Mouse (Mus musculus): ENCODE results near the gene Timp2.
"Not testable (repeated sequence)": the region's sequence is repeated elsewhere in the genome, so short reads cannot be mapped to it uniquely, and the experiment has no call there.

Gene Timp2

DNA sequence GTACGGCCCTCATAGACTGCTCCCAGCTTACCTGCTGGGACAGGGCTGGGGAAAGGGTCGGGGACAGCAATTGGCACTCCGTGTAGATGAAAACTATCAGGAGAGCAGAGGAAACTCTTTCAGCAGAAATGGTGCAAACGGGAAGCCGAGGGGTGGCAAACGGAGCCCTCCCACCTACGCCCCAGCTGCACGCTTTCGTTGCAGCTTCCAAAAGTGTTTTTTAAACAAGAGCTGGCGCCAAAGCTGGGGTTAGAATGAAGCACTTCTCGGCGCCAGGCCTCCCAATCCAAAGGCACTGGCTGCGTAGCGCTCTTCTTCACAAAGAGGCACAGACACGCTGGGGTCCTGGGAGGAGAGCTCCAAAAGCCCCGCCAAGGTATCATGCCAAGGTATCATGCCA lies 24.8 kb downstream of the Timp2 start:
- no peak for DNase-seq

DNA sequence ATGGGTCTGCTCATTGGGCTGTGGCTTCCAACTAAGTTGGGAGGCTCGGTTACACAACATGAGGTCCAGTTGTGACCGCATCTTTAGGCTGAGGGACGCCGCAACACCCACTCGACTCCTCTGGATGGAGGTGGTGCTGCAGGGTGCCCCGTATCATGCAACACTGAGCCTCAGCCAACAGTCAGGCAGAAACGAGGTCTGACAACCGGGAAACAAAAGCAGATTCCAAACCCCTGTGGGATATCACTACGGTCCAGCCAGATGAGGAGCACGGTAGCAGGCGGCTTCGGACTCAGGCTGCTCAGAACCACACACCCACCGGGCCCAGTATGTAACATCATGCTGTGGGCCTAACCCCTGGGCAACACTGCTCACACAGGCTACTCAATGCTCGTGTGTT lies 25.2 kb downstream of the Timp2 start:
- DNase-seq = no peak

DNA sequence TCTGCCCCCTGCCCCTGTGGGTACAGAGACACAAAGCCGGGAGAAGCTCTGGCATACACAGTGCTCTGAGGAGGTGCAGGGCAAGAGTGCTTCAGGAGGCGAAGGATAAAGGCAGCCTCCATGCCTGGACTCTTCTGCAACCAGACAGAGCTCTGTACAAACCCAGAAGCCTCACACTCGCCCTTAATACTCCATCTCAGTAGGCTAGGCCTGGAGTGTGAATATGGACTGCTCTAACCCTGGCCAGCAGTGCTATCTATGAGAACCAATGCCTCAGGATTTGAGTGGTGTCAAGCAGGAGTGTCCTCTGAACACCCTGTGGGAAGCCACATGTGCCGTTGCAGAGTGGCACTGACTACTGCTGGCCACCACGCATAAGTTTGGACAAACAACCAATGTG lies 26.6 kb downstream of the Timp2 start:
- no peak for DNase-seq

DNA sequence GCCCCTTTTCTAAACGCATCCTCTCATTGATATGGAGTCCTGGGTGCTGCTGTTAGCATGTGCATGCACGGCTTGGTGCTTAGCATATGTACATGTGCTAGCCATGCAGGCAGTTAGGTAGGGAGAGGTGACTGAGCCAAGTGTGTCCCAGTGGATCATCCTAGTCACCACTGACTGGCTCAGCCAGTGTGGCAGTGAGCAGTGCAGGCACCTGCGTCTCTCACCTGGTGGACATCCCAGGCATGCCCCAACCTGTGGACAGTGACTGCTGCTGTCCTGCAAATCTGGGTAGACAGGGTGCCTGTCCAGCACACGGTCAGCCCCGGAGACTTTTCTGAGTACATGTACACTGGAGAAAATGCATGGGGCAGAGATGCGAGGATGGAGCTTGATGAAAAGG lies 27.0 kb downstream of the Timp2 start:
- no peak for DNase-seq

DNA sequence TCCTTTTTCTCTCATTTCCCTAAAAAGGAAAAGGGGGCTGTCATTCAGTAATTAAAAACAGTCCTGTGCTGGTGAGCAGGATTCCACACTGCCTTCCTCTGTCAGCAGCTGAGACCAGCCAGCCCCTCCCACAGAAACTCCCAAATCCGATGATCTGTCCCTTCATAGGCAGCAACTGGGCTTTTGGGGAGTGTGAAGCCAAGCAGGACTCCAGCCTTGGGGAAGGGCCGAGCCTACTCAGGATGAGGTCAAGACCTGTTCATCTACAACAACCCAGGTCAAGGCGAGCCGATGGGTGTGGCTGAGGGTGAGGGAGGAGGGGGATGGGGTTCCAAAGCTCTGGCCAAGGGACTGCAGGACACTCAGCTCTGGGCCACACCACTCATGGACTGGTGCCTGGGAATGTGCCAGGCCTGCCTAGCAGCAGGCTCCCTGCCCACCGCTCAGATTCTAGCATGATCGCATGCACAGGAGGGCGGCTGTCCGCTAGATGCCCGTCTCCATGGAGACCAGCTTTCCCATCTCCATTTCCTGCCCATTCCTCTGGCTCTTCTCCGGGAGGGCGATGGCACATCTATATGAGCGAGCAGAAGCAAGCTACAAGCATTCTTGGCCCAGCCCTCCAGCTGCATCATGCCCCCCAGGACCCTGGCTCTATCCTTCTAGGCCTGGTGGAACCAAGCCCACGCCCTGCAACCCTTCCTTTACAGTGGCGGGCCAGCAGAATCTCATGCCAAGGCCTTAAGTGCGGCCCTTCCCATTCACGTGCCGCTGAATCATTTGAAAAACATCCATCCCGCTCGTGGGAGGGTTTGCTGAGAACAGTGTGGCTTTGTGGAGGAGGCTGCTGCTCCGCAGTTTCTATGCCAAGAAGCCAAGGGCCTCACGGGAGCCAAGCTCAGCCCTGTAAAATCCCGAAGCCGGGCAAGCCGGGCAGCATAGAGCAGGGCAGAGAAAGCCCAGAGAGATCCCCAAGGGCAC lies 28.3 kb downstream of the Timp2 start:
- DNase-seq = peak; percentile 83

DNA sequence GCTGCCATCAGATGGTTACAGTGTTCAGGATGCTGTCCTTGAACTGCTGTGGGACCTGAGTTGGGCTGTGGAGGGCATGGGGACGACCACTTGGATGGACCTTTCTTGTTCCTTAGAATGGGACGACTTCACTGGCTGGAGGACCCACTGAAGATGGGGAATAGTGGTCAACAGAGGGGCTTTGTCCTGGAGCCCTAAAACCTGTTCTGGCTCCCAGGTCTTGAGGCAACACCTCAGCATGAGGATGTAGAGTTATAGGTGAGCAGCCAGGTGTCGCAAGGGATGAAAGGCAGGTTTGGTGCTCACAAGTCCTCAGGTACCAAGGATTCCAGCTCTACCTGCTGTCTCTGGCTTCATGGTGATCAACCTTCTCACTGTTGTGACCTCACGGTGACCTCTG lies 29.0 kb downstream of the Timp2 start:
- no peak for DNase-seq

DNA sequence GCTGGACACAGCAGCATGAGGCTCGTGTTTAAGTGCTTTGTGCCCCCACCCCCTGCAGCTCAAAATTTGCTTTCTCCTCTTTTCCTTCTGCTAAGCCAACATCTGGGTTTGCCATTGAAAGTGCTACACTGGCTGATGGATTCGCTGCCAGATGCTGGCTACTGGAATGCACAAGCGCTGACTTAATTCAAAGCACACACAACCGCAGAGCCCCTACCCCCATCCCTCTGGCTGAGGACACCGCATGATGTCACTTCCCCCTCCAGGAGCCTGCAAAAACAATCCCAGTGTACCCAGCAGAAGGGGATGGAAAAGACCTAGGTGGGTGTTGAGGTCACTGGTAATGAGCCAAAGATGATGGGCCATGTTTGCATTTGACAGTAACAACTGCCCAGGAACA lies 31.0 kb downstream of the Timp2 start:
- peak; percentile 67 for DNase-seq

DNA sequence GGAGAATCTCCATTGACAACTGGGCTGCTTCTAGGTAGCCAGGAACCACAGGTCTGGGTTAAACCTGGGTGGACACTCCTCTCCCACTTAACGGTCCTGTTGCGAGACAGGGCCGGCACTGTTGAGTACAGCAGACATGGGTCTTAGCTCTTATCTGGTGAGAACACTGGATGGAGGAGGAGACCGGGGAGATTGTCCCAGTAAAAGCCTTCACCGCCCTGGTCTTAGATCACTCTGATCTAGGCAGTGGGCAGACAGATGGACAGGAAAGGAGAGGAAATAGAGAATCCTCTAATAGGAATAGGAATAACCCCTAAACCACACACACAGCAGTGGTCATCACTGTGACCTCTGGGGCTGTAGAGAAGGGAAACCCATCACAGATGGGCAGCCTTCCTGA lies 31.6 kb downstream of the Timp2 start:
- no peak for DNase-seq

DNA sequence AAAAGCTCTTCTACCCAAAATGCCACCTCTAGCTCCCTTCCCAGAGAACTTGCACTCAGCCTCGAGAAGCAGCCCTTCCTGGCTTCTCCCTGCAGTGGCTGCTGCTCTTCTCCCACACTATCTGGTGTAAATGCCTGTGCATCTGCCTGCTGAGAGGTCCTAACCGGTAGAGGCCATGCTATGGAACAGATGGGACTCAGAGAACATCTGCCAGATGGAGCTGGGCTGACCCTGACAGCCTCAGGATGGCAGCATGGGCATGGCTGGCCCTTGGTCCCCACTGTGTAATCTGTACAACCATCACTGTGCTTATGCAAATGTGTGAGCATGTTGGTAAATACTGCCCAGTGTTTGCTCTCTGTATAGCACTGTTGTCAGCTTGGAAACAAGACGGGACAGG lies 32.9 kb downstream of the Timp2 start:
- no peak for DNase-seq

DNA sequence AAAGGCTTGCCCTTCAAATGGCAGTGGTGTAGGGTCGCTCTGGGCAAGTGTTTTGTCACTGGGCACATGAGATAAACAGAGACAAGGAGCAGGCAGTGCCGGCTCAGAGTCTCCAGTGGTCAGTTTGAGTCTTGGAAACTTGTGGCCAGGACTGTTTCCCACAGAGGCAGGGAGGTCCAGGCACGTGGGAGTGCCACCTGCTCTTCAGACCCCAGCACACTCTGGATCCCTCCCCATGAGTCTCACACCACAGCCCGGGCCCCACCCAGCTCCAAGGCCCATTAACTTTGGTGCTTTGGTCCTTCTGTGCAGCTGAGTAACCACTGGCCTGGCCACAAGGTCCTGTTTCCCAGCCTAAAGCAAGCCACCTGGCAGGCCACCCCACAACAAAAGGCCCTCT lies 33.6 kb downstream of the Timp2 start:
- no peak for DNase-seq

DNA sequence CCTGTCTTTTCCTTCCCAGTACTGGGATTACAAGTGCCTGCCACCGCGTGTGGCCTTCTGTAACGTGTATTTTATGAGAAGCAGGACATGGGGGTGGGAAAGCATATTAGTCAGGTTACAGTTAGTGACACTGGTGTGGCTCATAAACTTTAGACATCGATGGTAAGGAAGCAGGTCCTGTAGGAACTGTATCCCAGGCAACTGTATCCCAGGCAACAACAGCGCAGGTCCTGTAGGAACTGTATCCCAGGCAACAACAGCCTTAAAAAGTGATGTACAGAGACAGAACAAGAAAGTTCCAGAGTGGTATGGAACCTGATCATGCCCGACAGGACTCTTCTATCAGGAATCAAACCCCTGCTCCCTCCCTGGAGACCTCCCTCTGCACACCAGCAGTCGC lies 34.0 kb downstream of the Timp2 start:
- DNase-seq = no peak

DNA sequence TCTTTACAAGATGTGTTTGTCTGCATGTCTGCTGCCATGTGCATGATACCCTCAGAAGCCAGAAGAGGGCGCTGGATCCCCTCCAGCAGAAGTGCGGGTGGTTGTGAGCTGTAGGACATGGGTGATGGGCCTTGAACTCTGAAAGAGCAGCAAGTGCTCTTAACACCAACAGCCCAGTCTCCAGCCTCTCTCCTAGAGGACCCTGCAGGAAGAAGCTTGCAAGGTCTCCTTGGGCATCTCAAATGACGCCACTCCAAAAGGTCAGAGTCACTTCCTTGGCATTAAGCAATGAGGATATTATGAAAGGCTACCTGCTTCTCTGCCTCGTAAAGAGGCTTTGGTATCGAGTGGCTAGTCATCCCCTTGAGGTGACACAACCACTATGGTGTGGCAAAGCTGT lies 36.9 kb downstream of the Timp2 start:
- peak; percentile 73 for DNase-seq

DNA sequence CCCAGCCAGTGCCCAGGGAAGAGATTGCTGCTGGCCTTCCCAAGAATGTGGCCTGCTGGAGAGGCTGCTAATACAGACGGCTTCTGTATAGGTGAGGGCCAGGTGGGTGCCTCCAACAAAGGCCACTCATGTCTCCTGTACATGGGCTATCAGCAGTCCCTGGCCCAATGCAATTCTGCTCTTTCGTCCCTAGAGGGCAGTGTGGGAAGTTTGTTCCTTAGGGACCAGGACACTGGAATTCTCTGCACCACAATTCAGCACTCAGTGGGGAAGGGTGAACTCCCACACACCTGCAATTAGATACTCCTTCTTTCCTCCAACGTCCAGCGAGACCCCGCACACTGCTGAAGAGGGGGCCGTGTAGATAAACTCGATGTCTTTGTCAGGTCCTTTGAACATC lies 38.4 kb downstream of the Timp2 start:
- DNase-seq = peak; percentile 77

DNA sequence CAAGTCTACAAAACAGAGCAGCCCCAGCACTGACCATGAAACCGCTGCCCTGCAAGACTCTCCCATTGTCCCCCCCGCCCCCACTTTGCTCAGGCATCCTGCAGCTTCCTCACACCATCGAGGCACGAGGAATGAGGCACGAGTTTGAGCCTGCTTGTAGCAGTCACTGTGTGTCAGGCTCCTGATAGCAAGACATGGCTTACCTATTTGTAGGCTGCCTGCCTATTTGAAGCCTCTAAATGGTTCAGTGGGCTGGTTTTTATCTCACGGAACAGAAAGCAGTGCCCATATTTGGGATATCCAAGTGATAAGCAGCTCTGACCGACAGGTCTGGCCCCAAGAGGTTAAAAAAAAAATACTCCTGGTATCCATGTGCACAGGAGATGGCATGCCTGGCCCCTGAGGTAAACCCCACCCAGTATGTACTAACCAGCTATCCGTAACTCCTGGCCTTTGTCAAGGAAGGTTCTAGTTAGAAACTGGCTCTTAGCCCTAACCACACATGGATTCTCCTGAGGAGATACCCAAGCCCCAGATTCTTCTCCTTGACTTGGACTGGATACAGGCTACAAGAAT lies 39.2 kb downstream of the Timp2 start:
- DNase-seq = no peak

DNA sequence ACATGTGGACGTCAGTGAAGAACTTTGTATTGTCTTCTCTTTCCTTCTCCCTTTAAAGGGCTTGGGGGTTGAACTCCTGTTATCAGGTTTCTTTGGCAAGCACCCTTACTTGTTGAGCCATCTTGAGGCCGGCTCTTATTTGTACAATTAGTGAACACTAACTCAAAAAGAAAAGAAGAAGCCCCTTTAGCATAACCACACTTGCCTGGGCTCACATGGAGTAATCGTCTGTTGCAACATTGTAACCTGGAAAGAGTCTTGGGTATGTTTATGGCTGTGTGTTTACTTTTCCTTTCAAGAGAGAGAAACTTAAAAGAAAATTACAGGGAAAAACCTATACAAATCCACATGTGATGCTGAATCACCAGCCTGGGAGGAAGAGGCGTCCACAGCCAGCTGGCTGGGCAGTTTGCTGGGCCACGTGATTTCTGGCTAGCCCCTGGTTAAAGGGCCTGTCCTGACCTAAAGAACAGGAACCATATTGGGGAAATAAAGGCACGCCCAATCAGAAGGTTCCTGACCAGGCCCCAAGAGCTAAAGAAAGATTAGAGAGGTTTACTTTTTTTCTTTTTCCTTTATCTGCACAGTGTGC lies 43.3 kb downstream of the Timp2 start:
- no peak for DNase-seq

DNA sequence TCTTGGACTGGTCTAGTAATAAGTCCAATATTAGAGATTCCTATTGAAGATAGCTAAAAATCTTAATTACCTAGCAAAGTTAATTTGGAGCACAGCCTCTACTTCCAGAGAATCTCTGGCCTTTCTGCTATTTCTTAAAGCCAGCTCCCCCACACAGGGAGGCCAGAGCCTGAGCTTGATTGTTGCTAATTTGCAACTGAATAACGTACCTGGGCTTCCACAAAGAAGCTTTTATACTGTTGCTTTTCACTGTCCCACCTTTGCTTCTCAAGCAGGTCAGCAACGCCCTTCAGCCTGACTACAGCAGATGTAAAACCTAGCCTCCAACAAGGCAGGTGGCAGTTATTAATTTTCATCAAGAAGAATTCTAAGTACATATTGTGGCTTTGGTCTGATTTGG lies 47.6 kb downstream of the Timp2 start:
- DNase-seq = not testable (repeated sequence)

DNA sequence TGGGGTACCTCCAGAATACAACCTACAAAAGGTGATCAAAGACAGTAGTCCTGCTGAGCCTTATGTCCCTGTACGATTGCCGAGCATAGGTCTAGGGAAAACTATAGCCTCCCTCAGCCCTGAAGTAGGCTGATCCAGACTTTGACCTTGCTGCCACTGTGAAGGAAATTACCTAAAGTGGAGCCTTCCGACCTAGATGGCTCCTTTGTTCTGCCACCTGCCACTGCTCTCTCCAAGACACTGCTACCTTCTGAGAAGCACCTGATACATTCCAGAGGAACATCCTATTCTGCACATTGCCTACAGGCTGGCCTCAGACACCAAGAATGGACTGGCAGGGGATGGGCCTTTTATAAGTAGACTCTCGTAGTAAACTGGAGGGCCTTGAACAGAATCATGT lies 51.6 kb downstream of the Timp2 start:
- not testable (repeated sequence) for DNase-seq

DNA sequence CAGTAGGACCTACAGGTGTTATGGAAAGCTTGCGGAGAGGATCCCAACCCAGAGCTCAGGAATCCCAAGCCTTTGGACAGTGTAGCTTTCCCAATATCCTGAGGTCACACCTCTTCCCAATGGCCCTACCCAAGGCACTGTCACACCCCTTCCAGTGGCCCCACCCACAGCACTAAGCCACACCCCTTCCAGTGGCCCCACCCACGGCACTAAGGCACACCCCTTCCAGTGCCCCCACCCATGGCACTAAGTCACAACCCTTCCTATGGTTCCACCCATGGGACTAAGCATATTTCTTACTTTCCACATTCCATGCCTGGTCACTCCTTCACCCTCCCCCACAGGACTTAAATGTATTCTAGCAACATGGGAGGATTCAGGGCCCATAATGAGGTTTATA lies 56.7 kb downstream of the Timp2 start:
- peak; percentile 32 for DNase-seq

DNA sequence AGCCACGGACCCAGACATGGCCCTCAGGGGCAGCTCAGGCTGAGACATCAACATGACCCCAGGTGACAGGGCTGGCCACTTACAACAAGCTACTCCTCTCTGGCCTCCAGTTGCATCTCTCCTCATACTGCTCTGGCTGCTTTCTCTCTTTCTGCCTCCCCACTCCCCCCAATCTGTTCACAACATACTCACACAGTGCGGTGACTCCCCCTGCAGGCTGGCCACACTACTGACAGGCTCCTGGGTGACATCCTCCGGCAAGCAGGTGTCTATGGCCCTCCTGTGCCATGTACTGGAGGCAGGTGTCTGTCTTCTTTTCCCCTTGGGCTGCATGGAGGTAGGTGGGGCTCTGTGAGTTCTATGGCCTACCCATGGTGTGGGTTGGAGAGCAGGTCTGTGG lies 57.6 kb downstream of the Timp2 start:
- no peak for DNase-seq

DNA sequence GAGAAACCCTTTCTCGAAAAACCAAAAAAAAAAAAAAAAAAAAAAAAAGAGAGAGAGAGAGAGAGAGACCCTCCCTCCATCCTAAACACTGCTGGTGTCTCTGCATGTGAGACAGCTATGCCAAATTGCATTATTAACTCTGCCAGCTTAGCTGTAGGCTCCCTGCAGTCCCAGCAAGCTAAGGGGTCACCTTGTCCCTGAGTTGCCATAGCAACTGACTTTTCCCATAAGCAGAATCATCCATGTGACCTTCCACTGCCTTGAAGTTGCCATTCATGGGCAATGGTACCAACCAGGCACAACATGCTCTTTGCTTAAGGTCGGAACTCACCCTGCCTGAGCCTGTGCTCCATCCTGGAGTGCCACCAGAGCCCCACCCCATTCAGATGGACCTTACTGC lies 60.5 kb downstream of the Timp2 start:
- DNase-seq = no peak

DNA sequence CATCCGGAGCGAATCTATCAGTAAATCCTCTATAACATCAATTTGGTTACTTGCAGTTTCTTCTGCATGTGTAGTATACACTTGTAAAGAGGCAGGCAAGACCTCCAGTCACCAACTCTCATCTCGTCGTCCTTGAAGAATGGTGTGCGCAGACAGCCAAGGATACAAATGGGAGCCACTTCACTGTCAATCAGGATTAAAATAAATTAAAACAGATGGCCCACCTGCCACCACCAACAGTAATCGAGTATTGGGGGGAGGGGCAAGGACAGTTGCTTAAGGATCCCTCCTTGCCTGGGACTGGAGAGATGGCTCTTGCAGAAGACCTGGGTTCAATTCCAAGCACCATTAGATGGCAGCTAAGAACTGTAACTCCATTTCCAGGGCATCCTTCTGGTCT lies 62.9 kb downstream of the Timp2 start:
- no peak for DNase-seq

DNA sequence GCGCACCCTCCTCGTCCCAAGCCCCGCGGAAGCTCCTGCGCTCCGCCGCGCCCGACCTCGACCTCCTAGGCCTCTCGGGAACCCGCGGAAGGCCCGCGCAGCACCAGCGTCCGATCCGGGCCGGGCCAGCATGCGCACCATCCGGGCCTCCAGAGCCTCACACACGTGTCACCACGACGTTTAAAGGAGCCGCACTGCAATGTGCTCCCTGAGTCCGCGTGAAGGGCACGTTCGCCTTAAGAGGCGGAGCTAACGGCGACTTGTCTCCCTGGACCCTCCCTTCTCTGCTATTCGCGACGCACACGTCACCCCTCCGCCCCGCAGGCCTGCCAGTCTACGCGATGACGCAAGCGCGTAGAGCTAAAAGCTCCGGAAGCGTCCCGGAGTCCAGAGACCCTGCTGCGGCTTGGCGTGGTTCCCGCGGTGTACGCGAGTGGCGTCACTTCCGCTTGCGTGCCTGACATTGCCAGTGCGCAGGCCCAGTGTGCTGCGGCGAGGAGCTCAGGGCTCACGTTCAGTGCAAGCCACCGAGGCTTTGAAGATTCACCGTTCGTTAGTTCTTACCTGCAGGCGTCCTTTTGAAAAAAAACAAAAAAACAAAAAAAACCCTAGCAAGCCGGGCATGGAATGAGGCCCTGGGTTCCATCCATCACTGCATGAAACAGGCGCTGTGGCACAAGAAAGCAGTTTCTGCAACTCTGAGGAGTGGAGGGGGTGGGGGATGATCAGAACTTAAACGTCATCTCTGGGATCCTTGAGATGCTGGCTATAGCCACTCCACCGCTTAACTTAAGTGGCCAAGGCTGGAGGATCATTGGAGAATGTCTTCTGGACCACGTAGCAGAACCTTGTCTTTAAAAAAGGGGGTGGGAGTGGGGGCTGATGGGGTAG lies 65.3 kb downstream of the Timp2 start, which contains the start of gene Usp36:
Usp36 (minus strand) TSS at position 246 of the 891 bp plus-strand sequence.
- DNase-seq = peak; percentile 100

DNA sequence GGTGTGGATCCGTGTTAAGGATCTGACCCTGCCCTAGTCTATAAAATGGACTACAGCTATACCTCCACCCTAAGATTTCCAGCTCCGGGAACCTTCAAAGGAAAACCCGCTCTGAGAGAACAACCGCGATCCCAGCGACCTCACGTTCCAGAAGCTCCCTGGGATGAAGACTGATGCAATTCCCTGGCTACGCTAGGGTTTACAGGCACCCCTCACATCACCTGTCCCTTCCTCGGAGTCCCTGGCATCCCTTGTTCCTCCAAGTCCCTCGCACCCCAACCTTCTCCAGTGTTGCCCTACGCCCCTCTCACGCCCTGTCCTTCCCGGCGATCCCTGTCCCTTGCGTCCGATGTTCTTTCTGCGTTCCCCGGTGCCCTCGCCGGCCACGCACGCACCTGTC lies 66.0 kb downstream of the Timp2 start:
- DNase-seq = no peak

Measured in lung, postnatal 10 days (tissue).